Mouse (Mus musculus) midbrain, embryonic 14.5 days (tissue): Measurements from ENCODE around the gene Cadm1. TPM values are rescaled to one million over a fixed set of nuclear protein-coding genes. Genes with fewer than 3 reads are reported as not detected.

Source experiments
- ATAC-seq: fragments of 200-750 bp; cut with Nextera tagmentation; 2 replicates; pipeline ENCODE4 v1.8.0; 2017; ENCODE audit warnings: moderate number of reproducible peaks, moderate library complexity; ENCODE audit not compliant: low FRiP score, low TSS enrichment
- DNase-seq: peaks from one replicate; pipeline ENCODE4 v3.0.0-alpha.2; 2015
- H3K27ac ChIP-seq: fragments of 300-500 bp; sonication (generic); replicated peaks from 2 replicates; pipeline ENCODE4 v1.5.1; 2014; ENCODE audit warnings: mild to moderate bottlenecking, low read depth, low read length, moderate library complexity
- H3K27me3 ChIP-seq: fragments of 300-500 bp; sonication (generic); 2 replicates; pipeline ENCODE4 v1.6.1; 2014; ENCODE audit warnings: low read length, control low read depth, mixed read lengths; ENCODE audit not compliant: control insufficient read depth, insufficient read depth
- H3K36me3 ChIP-seq: fragments of 300-500 bp; sonication (generic); 2 replicates; pipeline ENCODE4 v1.6.1; 2014; ENCODE audit warnings: low read length, control low read depth; ENCODE audit not compliant: control insufficient read depth, insufficient read depth
- H3K4me1 ChIP-seq: fragments of 300-500 bp; sonication (generic); 2 replicates; pipeline ENCODE4 v1.6.1; 2014; ENCODE audit warnings: mild to moderate bottlenecking, antibody characterized with exemption, low read length, control low read depth; ENCODE audit not compliant: control insufficient read depth, insufficient read depth
- H3K4me2 ChIP-seq: fragments of 300-500 bp; sonication (generic); 2 replicates; pipeline ENCODE4 v1.6.1; 2014; ENCODE audit warnings: mild to moderate bottlenecking, low read length, moderate library complexity
- H3K4me3 ChIP-seq: fragments of 300-500 bp; sonication (generic); replicated peaks from 2 replicates; pipeline ENCODE4 v1.5.1; 2014; ENCODE audit warnings: low read depth, low read length
- H3K9ac ChIP-seq: fragments of 300-500 bp; sonication (generic); replicated peaks from 2 replicates; pipeline ENCODE4 v1.6.1; 2014; ENCODE audit warnings: mild to moderate bottlenecking, low read length, moderate library complexity
- H3K9me3 ChIP-seq: fragments of 300-500 bp; sonication (generic); 2 replicates; pipeline ENCODE4 v1.6.1; 2016; ENCODE audit warnings: low read length, control low read depth, mixed read lengths; ENCODE audit not compliant: control insufficient read depth
- WGBS: fragments of 180-500 bp; shearing (Covaris S2); extraction: QIAGEN DNeasy Blood & Tissue Kit; methylation state at CpG from one replicate; pipeline ENCODE4 v1.1.7; 2014; 5-methylcytosine and 5-hydroxymethylcytosine counted together
- polyA plus RNA-seq: library from polyadenylated mRNA; unstranded; fragments of >200 nt; fragmentation: Nextera tagmentation; extraction: Ambion mirVana; gene quantifications from 2 replicates; pipeline ENCODE4 v1.2.1, GENCODE M21; 2014

Cadm1 gene
- polyA plus RNA-seq, 1 experiment from 2014 or later, result 204 TPM

- H3K4me2 ChIP-seq, result 0 out of 2 replicates have a peak overlapping the region, but pooled peaks have one; percentile 4
- H3K9ac ChIP-seq, result no peak overlapping the region
- H3K27ac ChIP-seq, result no peak overlapping the region
- ATAC-seq (no peak), DNase-seq (no peak)
- peaks cover 22% of the 10 kb centered on the region; the same call in 1 of the 2 replicates for H3K4me1 ChIP-seq
- H3K4me3 ChIP-seq, result no peak overlapping the region
- 92% methylated on average over 11 of the region's 11 CpGs for WGBS
- peaks cover 6% of the 10 kb centered on the region; the same call in 1 of the 2 replicates for H3K36me3 ChIP-seq
- no peaks in the 10 kb centered on the region for H3K9me3 ChIP-seq
- peaks cover 15% of the 10 kb centered on the region; the same call in 1 of the 2 replicates for H3K27me3 ChIP-seq
These were observed 4.9 kb downstream of the Cadm1 start for GRCm38 (mm10) chr9:47534573-47535475.

GRCm38 (mm10) chr9:47545245-47545644 lies 15.3 kb downstream of the Cadm1 start:
- Histone ChIP-seq H3K4me1 (peaks cover 5% of the 10 kb centered on the region; the same call in 1 of the 2 replicates), H3K36me3 (peaks cover 14% of the 10 kb centered on the region; the same call in 1 of the 2 replicates), H3K9ac (no peak overlapping the region), H3K4me3 (no peak overlapping the region), H3K4me2 (no peak overlapping the region), H3K27ac (no peak overlapping the region), H3K27me3 (no peaks in the 10 kb centered on the region), H3K9me3 (no peaks in the 10 kb centered on the region)
- ATAC-seq, result no peak
- no peak for DNase-seq
- WGBS, result 87% methylated on average over 7 of the region's 7 CpGs

GRCm38 (mm10) chr9:47545667-47546066 lies 15.7 kb downstream of the Cadm1 start:
- no peak overlapping the region for H3K27ac ChIP-seq
- no peaks in the 10 kb centered on the region for H3K9me3 ChIP-seq
- H3K4me3 ChIP-seq, result no peak overlapping the region
- H3K36me3 ChIP-seq, result peaks cover 14% of the 10 kb centered on the region; the same call in 1 of the 2 replicates
- H3K4me2 ChIP-seq, result no peak overlapping the region
- DNase-seq, result no peak
- H3K9ac ChIP-seq, result no peak overlapping the region
- 52% methylated on average over 12 of the region's 12 CpGs for WGBS
- peaks cover 5% of the 10 kb centered on the region; the same call in 1 of the 2 replicates for H3K4me1 ChIP-seq
- H3K27me3 ChIP-seq, result no peaks in the 10 kb centered on the region
- no peak for ATAC-seq

GRCm38 (mm10) chr9:47548402-47548801 lies 18.4 kb downstream of the Cadm1 start:
- Histone ChIP-seq H3K4me3 (no peak overlapping the region), H3K9ac (no peak overlapping the region), H3K4me1 (peaks cover 5% of the 10 kb centered on the region; the same call in 1 of the 2 replicates), H3K27ac (no peak overlapping the region), H3K27me3 (no peaks in the 10 kb centered on the region), H3K4me2 (no peak overlapping the region), H3K9me3 (no peaks in the 10 kb centered on the region), H3K36me3 (peaks cover 14% of the 10 kb centered on the region)
- WGBS, result 96% methylated on average over 12 of the region's 12 CpGs
- DNase-seq (no peak), ATAC-seq (no peak)

- no peaks in the 10 kb centered on the region for H3K9me3 ChIP-seq
- ATAC-seq, result no peak
- H3K9ac ChIP-seq, result no peak overlapping the region
- no peak overlapping the region for H3K4me2 ChIP-seq
- H3K27ac ChIP-seq, result no peak overlapping the region
- H3K4me1 ChIP-seq, result peaks cover 5% of the 10 kb centered on the region; the same call in 1 of the 2 replicates
- DNase-seq, result no peak
- H3K36me3 ChIP-seq, result peaks cover 9% of the 10 kb centered on the region
- 93% methylated on average over 5 of the region's 5 CpGs for WGBS
- no peak overlapping the region for H3K4me3 ChIP-seq
- H3K27me3 ChIP-seq, result no peaks in the 10 kb centered on the region
These were observed 18.9 kb downstream of the Cadm1 start for GRCm38 (mm10) chr9:47548916-47549315.

- Histone ChIP-seq H3K27me3 (no peaks in the 10 kb centered on the region), H3K9me3 (no peaks in the 10 kb centered on the region), H3K4me3 (no peak overlapping the region), H3K27ac (no peak overlapping the region), H3K4me2 (no peak overlapping the region), H3K9ac (no peak overlapping the region), H3K4me1 (0 out of 2 replicates have a peak, but pooled peaks cover 6% of the 10 kb centered on the region), H3K36me3 (peaks cover 2% of the 10 kb centered on the region; the same call in 1 of the 2 replicates)
- DNase-seq, result no peak
- no peak for ATAC-seq
- 92% methylated on average over 10 of the region's 10 CpGs for WGBS
These were observed 23.1 kb downstream of the Cadm1 start for GRCm38 (mm10) chr9:47552960-47553575.

GRCm38 (mm10) chr9:47560726-47561125 lies 30.8 kb downstream of the Cadm1 start:
- ATAC-seq, result no peak
- no peaks in the 10 kb centered on the region for H3K36me3 ChIP-seq
- 0 out of 2 replicates have a peak, but pooled peaks cover 9% of the 10 kb centered on the region for H3K4me1 ChIP-seq
- H3K27me3 ChIP-seq, result no peaks in the 10 kb centered on the region
- H3K4me3 ChIP-seq, result no peak overlapping the region
- H3K9me3 ChIP-seq, result no peaks in the 10 kb centered on the region
- 87% methylated on average over 3 of the region's 3 CpGs for WGBS
- no peak overlapping the region for H3K27ac ChIP-seq
- no peak overlapping the region for H3K9ac ChIP-seq
- no peak for DNase-seq
- no peak overlapping the region for H3K4me2 ChIP-seq

GRCm38 (mm10) chr9:47561596-47561995 lies 31.6 kb downstream of the Cadm1 start:
- no peak overlapping the region for H3K27ac ChIP-seq
- no peak overlapping the region for H3K4me2 ChIP-seq
- no peaks in the 10 kb centered on the region for H3K27me3 ChIP-seq
- H3K9ac ChIP-seq, result no peak overlapping the region
- ATAC-seq (no peak), DNase-seq (no peak)
- 0 out of 2 replicates have a peak, but pooled peaks cover 6% of the 10 kb centered on the region for H3K4me1 ChIP-seq
- H3K36me3 ChIP-seq, result no peaks in the 10 kb centered on the region
- 91% methylated on average over 4 of the region's 4 CpGs for WGBS
- no peak overlapping the region for H3K4me3 ChIP-seq
- no peaks in the 10 kb centered on the region for H3K9me3 ChIP-seq
